Mouse (Mus musculus) intestine, embryonic 15.5 days (tissue): ENCODE results near the gene Tcf7l2. TPM values are rescaled to one million over a fixed set of nuclear protein-coding genes. Genes with fewer than 3 reads are reported as not detected.

ENCODE experiments used
- ATAC-seq: fragments of 200-750 bp; cut with Nextera tagmentation; 2 replicates; pipeline ENCODE4 v1.8.0; 2017; ENCODE audit warnings: moderate TSS enrichment, moderate library complexity
- H3K27ac ChIP-seq: fragments of 300-500 bp; sonication (generic); 2 replicates; pipeline ENCODE4 v1.5.1; 2015; ENCODE audit warnings: mild to moderate bottlenecking, inconsistent platforms
- H3K27me3 ChIP-seq: fragments of 300-500 bp; sonication (generic); replicated peaks from 2 replicates; pipeline ENCODE4 v1.6.1; 2015; ENCODE audit warnings: inconsistent platforms
- H3K36me3 ChIP-seq: fragments of 300-500 bp; sonication (generic); 2 replicates; pipeline ENCODE4 v1.6.1; 2015; ENCODE audit warnings: inconsistent platforms
- H3K4me1 ChIP-seq: fragments of 300-500 bp; sonication (generic); replicated peaks from 2 replicates; pipeline ENCODE4 v1.6.1; 2015; ENCODE audit warnings: inconsistent platforms
- H3K4me2 ChIP-seq: fragments of 300-500 bp; sonication (generic); replicated peaks from 2 replicates; pipeline ENCODE4 v1.6.1; 2015; ENCODE audit warnings: mild to moderate bottlenecking, inconsistent platforms
- H3K4me3 ChIP-seq: fragments of 300-500 bp; sonication (generic); replicated peaks from 2 replicates; pipeline ENCODE4 v1.5.1; 2015; ENCODE audit warnings: inconsistent platforms
- H3K9ac ChIP-seq: fragments of 300-500 bp; sonication (generic); 2 replicates; pipeline ENCODE4 v1.6.1; 2015; ENCODE audit warnings: inconsistent platforms
- H3K9me3 ChIP-seq: fragments of 300-500 bp; sonication (generic); 2 replicates; pipeline ENCODE4 v1.6.1; 2016; ENCODE audit warnings: inconsistent platforms
- WGBS: fragments of 180-500 bp; shearing (Covaris S2); methylation state at CpG from one replicate; pipeline ENCODE4 v1.1.7; 2015; 5-methylcytosine and 5-hydroxymethylcytosine counted together
- polyA plus RNA-seq: library from polyadenylated mRNA; unstranded; fragments of >200 nt; fragmentation: Nextera tagmentation; extraction: Ambion mirVana; gene quantifications from 2 replicates; pipeline ENCODE4 v1.2.1, GENCODE M21; 2015

The Tcf7l2 gene
- polyA plus RNA-seq, 1 experiment from 2014 or later: 78.9 TPM

DNA sequence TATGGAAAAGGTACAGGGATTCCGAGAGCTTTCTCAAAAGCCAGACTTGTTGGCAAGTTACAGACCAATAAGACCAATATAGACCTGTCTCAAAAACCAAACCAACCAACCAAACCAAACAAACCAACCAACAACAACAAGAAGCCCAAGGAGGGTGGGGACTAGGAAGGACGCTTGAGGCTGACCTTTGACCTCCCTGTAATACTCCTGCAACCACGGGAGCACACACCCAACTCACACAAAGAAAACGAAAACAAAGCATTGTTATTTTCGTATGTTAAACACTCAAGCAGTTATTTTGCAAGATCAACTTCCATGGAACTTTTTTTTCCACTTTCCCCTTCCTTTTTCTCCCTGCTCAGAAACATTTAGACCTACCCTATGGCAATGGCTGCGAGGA, 5.6 kb upstream of the Tcf7l2 start:
- 62% methylated on average over 6 of the region's 6 CpGs for WGBS
- no peak overlapping the region for H3K4me2 ChIP-seq
- no peak overlapping the region for H3K27ac ChIP-seq

DNA sequence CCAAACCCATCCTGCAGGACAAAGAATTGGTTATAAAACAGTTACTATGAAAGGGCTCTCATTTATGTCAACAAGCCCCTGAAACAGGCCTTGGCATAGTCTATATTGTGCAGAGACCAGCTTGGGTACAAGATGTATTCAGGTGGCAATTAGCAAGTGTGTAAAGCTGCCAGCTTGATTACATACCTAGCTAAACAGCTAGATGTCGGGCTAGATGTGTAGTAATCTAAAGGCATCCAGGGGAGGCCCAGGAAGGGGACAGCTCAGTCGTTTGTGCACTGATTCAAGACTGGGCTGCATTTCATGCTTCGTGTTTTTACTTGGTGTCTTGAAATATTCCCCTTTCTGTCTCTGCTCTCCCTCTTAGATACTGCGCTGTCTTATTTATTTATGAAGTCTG, 1.9 kb upstream of the Tcf7l2 start:
- no peak overlapping the region for H3K9ac ChIP-seq
- WGBS: 33% methylated on average over 4 of the region's 4 CpGs
- no peak for ATAC-seq
- H3K4me2 ChIP-seq: no peak overlapping the region
- H3K9me3 ChIP-seq: no peaks in the 10 kb centered on the region
- no peak overlapping the region for H3K4me3 ChIP-seq
- no peaks in the 10 kb centered on the region for H3K27me3 ChIP-seq
- no peaks in the 10 kb centered on the region for H3K36me3 ChIP-seq
- peaks cover 12% of the 10 kb centered on the region for H3K4me1 ChIP-seq
- no peak overlapping the region for H3K27ac ChIP-seq

More for the DNA sequence above, 5.6 kb upstream of the Tcf7l2 start:
- H3K9me3 ChIP-seq: no peaks in the 10 kb centered on the region
- no peak overlapping the region for H3K4me3 ChIP-seq
- H3K9ac ChIP-seq: no peak overlapping the region
- H3K4me1 ChIP-seq: peaks cover 17% of the 10 kb centered on the region
- ATAC-seq: no peak
- no peaks in the 10 kb centered on the region for H3K36me3 ChIP-seq
- no peaks in the 10 kb centered on the region for H3K27me3 ChIP-seq

DNA sequence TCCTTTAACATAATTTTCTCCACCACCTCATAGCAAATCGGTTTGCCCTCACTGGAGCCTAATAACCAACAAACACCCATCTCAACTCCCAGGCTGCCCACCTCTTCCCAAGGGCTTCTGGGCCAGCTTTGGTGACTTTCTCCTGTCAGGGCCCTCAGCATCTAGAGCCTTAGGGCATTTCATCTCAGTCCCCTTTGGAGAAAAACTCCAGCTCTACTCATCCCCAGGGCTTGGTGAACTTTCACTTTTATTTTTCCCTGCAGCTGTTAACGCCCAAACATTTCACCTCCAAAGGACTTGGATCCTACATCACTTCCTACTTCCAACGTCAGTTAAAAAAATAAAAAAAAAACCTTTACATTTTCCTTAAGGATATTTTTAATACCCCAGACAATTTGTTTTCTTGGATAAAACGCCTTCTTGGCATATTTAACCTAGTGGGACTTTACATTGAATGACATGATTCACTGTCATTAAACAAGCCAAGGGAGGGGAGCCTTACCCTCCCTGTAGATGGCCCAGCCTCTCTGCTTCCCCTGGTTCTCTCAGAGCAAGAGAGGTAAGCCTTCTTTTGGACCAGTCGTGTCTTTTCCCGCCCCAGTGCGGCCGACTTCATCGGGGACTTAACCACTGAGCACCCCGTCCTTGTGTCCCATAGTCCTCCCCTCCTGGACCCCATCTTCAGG, 724 bp upstream of the Tcf7l2 start:
- peak overlapping the region; percentile 79 for H3K4me3 ChIP-seq
- 7% methylated on average over 10 of the region's 10 CpGs for WGBS
- no peaks in the 10 kb centered on the region for H3K36me3 ChIP-seq
- peak overlapping the region; percentile 81 for H3K4me2 ChIP-seq
- ATAC-seq: no peak; the same call in 1 of the 2 replicates
- H3K4me1 ChIP-seq: peaks cover 22% of the 10 kb centered on the region
- no peaks in the 10 kb centered on the region for H3K9me3 ChIP-seq
- no peaks in the 10 kb centered on the region for H3K27me3 ChIP-seq
- peak overlapping the region; percentile 39; the same call in 1 of the 2 replicates for H3K9ac ChIP-seq
- H3K27ac ChIP-seq: peak overlapping the region; percentile 89

DNA sequence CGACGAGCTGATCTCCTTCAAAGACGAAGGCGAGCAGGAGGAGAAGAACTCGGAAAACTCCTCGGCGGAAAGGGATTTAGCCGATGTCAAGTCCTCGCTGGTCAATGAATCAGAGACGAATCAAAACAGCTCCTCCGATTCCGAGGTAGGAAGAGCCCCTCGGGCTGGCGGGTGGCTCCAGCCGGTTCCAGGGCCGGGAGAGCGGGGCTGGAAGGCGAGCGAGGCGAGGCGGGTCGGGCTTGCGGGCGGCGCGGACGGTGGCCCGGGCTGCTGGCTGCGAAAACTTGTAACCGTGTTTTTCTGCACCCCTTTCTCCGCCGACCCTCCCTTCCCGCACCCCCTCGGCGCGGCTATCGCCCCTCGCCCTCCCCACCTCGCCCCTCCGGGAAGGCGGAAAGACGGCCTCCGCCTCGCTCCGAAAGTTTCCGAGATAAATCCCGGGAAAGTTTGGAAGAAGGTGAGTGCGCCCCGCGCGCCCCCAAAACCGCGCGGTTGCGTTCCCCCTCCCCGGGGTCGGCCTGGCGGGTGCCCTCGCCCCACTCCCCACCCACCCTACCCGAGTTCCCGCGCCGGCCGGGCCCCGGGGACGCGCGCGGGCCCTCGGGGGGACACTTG, 873 bp downstream of the Tcf7l2 start:
- ATAC-seq: peak; percentile 2; the same call in 1 of the 2 replicates
- peak overlapping the region; percentile 79 for H3K4me3 ChIP-seq

DNA sequence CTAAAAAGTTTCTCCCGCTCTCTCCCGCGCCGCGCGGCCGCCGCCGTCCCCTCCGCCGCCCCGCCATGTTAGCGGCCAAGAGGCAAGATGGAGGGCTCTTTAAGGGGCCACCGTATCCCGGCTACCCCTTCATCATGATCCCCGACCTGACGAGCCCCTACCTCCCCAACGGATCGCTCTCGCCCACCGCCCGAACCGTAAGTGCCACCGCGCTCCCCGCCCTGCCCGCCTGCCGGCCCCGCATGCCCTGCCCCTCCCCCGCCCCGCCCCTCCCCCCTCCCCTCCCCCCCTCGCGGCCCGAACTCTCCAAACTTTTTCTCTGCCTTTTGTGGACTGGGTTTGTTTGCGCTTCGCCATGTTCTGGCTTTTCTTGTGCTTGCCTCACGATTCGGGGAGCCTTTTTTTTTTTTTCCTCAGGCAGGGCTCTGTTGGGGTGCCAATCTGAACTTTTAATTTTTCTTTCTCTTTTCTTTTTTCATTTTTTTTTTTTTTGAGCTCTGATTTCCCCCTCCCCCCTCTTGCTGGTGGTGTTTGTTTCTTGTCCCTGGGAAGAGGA, 1.5 kb downstream of the Tcf7l2 start:
- Histone ChIP-seq H3K4me1 (peaks cover 42% of the 10 kb centered on the region), H3K27ac (peak overlapping the region; percentile 95), H3K9me3 (no peaks in the 10 kb centered on the region), H3K4me2 (peak overlapping the region; percentile 81), H3K36me3 (no peaks in the 10 kb centered on the region), H3K27me3 (no peaks in the 10 kb centered on the region), H3K9ac (peak overlapping the region; percentile 91), H3K4me3 (peak overlapping the region; percentile 79)
- 0% methylated on average over 30 of the region's 38 CpGs for WGBS
- ATAC-seq: peak; percentile 16

More for the DNA sequence above, 873 bp downstream of the Tcf7l2 start:
- Histone ChIP-seq H3K4me2 (peak overlapping the region; percentile 81), H3K9ac (peak overlapping the region; percentile 91), H3K9me3 (no peaks in the 10 kb centered on the region), H3K4me1 (peaks cover 36% of the 10 kb centered on the region), H3K27ac (peak overlapping the region; percentile 95), H3K27me3 (no peaks in the 10 kb centered on the region), H3K36me3 (no peaks in the 10 kb centered on the region)
- WGBS: 0% methylated on average over 65 of the region's 70 CpGs

DNA sequence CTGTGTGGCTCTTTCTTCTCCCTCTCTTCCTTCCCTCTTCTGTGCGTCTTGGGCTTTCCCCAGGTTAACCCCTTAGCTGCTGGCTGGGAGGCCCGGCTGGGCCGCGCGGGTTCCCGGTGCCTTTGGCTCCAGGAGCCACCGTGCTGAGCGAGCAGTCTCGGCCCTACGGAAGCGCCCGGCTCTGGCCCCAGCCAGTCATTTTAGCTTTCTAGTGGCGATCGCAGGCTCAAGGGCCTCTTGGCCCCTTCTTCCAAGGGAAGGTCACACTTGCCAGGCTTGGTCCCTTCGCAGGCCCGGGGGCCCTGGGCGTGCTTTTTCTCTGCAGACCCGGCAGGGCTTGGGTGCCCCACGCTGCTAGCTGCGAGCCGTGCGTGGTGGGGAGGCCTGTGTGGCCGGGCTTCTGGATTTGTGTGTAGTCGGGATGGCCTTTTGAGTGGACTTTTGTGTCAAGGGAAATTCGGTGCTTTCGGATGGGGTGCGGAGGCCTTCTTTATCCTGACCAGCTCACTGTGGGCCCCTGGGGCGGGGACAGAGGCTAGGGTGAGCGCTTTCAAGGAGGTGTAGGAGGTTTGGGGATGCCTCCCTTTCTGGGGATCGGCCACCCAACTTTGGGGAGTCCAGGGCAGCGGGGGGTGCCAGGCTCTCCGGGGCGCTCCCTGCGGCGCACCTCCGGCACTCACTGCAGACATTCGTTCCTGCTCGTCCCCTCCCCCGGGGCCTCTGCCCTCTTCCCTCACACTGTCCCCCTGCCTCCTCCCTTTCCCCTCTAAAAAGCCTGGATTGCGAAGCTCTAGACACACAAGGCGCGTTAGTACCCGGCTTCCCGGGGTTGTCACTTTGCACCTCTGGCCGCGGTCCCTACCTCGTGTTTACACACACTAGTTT, 2.2 kb downstream of the Tcf7l2 start:
- Histone ChIP-seq H3K27ac (peak overlapping the region; percentile 95), H3K4me3 (peak overlapping the region; percentile 79), H3K27me3 (no peaks in the 10 kb centered on the region), H3K4me1 (peaks cover 49% of the 10 kb centered on the region), H3K9ac (peak overlapping the region; percentile 91), H3K4me2 (peak overlapping the region; percentile 81), H3K9me3 (no peaks in the 10 kb centered on the region), H3K36me3 (no peaks in the 10 kb centered on the region)
- ATAC-seq: peak; percentile 55
- under 1% methylated on average over 47 of the region's 47 CpGs for WGBS

DNA sequence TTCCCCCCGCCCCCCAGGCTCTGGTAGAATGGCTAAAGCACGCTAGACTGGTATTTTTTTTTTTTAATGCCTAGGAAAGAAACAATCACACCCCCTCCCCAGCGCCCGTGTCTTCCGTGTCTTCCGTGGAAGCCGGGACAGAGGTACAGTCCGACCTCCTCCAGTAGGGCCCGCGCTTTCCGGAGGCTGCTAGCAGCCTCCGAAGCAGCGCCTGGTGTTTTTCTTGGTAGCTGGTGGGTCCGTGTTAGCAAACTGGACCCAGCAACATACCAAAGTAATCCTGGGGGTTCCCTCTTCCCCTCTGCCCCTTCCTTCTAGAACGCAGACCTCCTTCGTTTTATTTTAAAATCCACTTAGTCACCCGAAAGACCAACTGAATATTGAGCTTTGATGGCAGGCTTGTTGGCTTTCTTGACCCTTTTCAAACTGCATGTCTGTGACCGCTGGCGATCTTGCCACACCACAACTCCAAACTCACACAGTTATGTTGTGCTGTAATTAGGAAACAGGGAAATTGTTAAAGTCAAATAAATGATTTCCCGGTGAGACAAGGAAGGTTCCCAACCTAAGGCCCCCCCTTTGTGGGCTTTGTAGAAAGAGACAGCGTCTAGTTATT, 3.1 kb downstream of the Tcf7l2 start:
- no peaks in the 10 kb centered on the region for H3K9me3 ChIP-seq
- H3K27ac ChIP-seq: peak overlapping the region; percentile 95
- ATAC-seq: no peak
- H3K27me3 ChIP-seq: no peaks in the 10 kb centered on the region
- H3K4me2 ChIP-seq: peak overlapping the region; percentile 81
- H3K36me3 ChIP-seq: no peaks in the 10 kb centered on the region
- H3K4me1 ChIP-seq: peaks cover 57% of the 10 kb centered on the region
- peak overlapping the region; percentile 91 for H3K9ac ChIP-seq
- H3K4me3 ChIP-seq: peak overlapping the region; percentile 79
- 6% methylated on average over 21 of the region's 21 CpGs for WGBS

DNA sequence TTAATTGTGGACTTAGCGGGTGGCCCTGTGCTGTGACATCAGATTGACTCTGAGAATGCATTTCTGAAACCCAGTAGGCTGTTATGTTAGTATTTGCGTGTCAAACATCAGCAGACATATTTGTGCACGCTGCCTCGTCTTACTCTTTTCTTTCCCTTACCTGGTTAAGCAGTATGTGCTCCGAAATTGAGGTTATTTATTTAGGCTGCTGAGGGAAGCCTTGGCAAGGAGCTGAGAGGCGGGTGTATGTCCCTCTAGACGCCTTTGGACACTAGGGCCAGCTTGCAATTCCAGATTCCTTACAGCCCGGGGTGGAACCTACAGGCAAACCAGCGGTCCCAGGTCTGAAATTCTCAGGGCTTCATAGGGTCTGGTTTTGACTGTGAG, 3.6 kb downstream of the Tcf7l2 start:
- no peaks in the 10 kb centered on the region for H3K9me3 ChIP-seq
- peak overlapping the region; percentile 79 for H3K4me3 ChIP-seq
- WGBS: 29% methylated on average over 9 of the region's 9 CpGs
- H3K9ac ChIP-seq: peak overlapping the region; percentile 91
- no peak for ATAC-seq
- no peaks in the 10 kb centered on the region for H3K36me3 ChIP-seq
- no peaks in the 10 kb centered on the region for H3K27me3 ChIP-seq
- H3K4me1 ChIP-seq: peaks cover 58% of the 10 kb centered on the region
- H3K4me2 ChIP-seq: peak overlapping the region; percentile 81
- H3K27ac ChIP-seq: no peak overlapping the region

DNA sequence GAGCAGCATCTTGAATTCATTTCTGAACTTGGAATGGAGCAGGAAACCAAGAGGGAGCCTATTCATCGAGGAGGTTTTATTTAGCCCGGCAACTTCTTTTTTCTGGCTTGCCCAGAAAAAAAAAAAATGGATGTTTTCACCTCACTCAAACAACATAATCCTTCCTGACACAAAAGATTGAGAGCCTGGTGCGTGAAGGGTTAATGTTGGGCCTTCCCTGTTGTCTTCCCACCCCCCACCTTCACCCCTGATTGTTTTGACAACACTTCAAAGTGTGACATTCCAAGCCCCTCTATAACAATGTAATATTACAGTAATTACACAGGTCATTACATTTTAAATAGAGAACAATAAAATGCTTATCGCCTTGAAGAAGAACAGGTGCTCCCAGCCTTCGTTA, 4.6 kb downstream of the Tcf7l2 start:
- H3K27me3 ChIP-seq: no peaks in the 10 kb centered on the region
- H3K9ac ChIP-seq: no peak overlapping the region
- no peak for ATAC-seq
- no peak overlapping the region for H3K27ac ChIP-seq
- H3K4me2 ChIP-seq: no peak overlapping the region
- H3K4me3 ChIP-seq: no peak overlapping the region
- no peaks in the 10 kb centered on the region for H3K36me3 ChIP-seq
- H3K9me3 ChIP-seq: no peaks in the 10 kb centered on the region
- 47% methylated on average over 5 of the region's 5 CpGs for WGBS
- peaks cover 60% of the 10 kb centered on the region for H3K4me1 ChIP-seq

DNA sequence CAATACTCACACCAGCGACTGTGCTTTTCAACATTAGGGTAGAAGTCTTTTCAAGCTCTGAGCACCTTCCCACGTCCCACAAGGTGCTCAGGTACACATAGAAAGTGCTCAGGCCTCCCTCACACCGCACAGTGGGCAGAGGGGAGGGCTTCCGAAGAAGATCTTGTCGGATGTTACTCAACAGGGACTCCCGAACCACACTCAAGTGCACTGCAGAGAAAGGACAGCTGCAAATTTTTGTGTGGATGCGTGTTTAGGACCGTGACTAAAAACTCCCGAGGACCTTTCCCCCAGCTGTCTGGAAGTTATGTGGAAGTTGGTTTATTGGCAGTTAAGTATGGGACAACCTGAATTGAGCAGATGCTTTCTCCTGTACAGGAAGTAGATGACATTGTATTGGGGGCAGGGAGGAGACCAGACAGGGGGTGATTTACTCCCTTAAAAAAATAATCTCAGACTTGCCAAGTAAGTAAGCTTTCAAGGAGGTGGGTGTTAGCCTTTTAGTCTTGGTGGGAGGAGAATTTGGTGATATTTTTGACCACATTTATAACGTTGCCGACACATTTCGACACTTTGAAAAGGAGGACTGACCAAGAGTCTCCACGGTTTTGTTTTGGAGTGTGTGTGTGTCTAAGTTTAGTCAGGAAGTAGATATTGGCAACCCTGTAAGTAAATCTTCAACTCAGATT, 5.8 kb downstream of the Tcf7l2 start:
- peaks cover 59% of the 10 kb centered on the region for H3K4me1 ChIP-seq
- no peak overlapping the region for H3K27ac ChIP-seq
- ATAC-seq: no peak
- H3K4me2 ChIP-seq: peak overlapping the region; percentile 25
- no peaks in the 10 kb centered on the region for H3K36me3 ChIP-seq
- no peaks in the 10 kb centered on the region for H3K27me3 ChIP-seq
- H3K4me3 ChIP-seq: no peak overlapping the region
- H3K9ac ChIP-seq: no peak overlapping the region; the same call in 1 of the 2 replicates
- 22% methylated on average over 13 of the region's 13 CpGs for WGBS
- H3K9me3 ChIP-seq: no peaks in the 10 kb centered on the region

DNA sequence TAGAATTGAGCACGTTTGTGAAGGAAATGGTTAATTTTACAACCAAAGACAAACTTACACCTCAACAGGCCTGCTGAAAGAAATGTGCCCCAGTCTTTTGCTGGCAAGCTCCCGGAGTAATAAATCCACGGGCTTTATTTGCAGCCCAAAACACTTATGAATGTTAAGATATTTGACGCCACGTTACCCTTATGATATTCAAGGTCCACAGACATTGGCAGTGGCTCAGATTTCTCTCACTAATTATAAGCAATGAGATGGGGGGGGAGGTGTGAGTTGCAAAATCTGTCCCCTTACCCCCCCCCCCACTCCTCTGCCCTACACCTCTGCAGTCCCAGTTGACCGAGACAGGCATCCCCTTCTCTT, 6.3 kb downstream of the Tcf7l2 start:
- ATAC-seq: no peak
- Histone ChIP-seq H3K27ac (no peak overlapping the region), H3K9me3 (no peaks in the 10 kb centered on the region), H3K4me2 (no peak overlapping the region), H3K4me3 (no peak overlapping the region), H3K9ac (no peak overlapping the region), H3K36me3 (no peaks in the 10 kb centered on the region), H3K4me1 (peaks cover 59% of the 10 kb centered on the region), H3K27me3 (no peaks in the 10 kb centered on the region)
- 22% methylated on average over 6 of the region's 6 CpGs for WGBS
